Mouse (Mus musculus): Measurements from ENCODE around the gene Trim30b. TPM values are rescaled to one million over a fixed set of nuclear protein-coding genes. Genes with fewer than 3 reads are reported as not detected.

The Trim30b gene
- total and polyA plus RNA-seq, 3 experiments: 0.22 TPM; not detected in 2

DNA sequence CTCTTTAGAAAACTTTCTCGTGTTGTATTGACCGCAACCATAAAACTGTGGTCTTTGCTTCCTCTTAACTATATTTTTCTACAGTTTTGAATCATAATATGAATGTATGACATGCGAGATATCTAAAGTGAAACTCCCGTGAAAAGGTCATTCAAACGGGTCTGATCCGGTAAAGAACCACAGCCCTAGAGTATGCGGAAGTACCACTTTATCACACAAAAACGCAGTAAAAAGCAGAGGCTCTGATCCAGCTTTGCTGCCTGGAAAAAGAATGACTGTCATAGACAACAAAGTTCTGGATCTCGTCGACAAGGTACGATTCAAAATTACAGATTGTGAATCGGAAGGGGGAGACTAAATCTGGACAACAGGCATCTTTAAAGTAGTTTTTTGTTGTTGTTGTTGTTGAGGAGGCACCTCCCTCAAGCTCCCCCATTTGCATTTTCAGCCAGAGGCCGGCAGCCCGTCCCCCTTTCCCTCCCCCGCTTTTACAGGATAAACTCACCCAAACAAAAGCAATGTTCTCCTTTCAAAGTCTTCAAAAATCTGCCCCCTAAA is 54.8 kb downstream of the Trim30b start:
- H3K27me3 ChIP-seq (ENCODE audit: insufficient read depth, low read length): no peaks in the 10 kb centered on the region
- DNase-seq (ENCODE audit: low spot score): no peak
- no peak for ATAC-seq (ENCODE audit: extremely low read depth, insufficient number of reproducible peaks, low FRiP score, poor library complexity, severe bottlenecking)
- no peaks in the 10 kb centered on the region for H3K9me3 ChIP-seq (replicated peaks)
- no peaks in the 10 kb centered on the region for H3K36me3 ChIP-seq (replicated peaks)
- no peak overlapping the region for H3K4me3 ChIP-seq (ENCODE audit: low read depth, low read length)
- no peaks in the 10 kb centered on the region for H3K4me1 ChIP-seq (ENCODE audit: insufficient read depth, low read depth, low read length)
- TF ChIP-seq GATA2 (IDR thresholded peaks at IDR 0.05; ENCODE audit: borderline replicate concordance, low read depth, low read length): no peak
- TF ChIP-seq GATA1 (IDR thresholded peaks at IDR 0.05; ENCODE audit: borderline replicate concordance, low read length): no peak
- TF ChIP-seq CTCF (IDR thresholded peaks at IDR 0.05; ENCODE audit: low read depth, low read length): no peak
- TF ChIP-seq TAL1 (conservative IDR thresholded peaks at IDR 0.05; ENCODE audit: low read depth, low read length): no peak
- no peak for TF ChIP-seq POLR2AphosphoS5 (IDR thresholded peaks at IDR 0.05; ENCODE audit: insufficient replicate concordance, low read depth, low read length)

Other genes starting within 250 kb of the Trim30b start
Only the 20 nearest of the 22 such genes appear.
- not detected in 2 replicates for gene Olfr643, start 232.5 kb downstream of the Trim30b start, total RNA-seq (2014; fragmentation: Nextera tagmentation)
- gene Olfr643, start 232.5 kb downstream of the Trim30b start, total RNA-seq (2017): not detected in 2 replicates
- gene Olfr643, start 232.5 kb downstream of the Trim30b start, polyA plus RNA-seq (2012): not detected in 2 replicates
- gene Ubqln3, start 226.6 kb downstream of the Trim30b start, total RNA-seq (2014; fragmentation: Nextera tagmentation): not detected in 2 replicates
- 0.22 TPM in 1 of 2 replicates, not detected in the other for gene Ubqln3, start 226.6 kb downstream of the Trim30b start, total RNA-seq (2017)
- not detected in 2 replicates for gene Ubqln3, start 226.6 kb downstream of the Trim30b start, polyA plus RNA-seq (2012)
- gene Ubqlnl, start 219.3 kb downstream of the Trim30b start, total RNA-seq (2014; fragmentation: Nextera tagmentation): not detected in 2 replicates
- 0.06 TPM in 1 of 2 replicates, not detected in the other for gene Ubqlnl, start 219.3 kb downstream of the Trim30b start, total RNA-seq (2017)
- not detected in 2 replicates for gene Ubqlnl, start 219.3 kb downstream of the Trim30b start, polyA plus RNA-seq (2012)
- not detected in 2 replicates for gene Olfm5, start 205.1 kb downstream of the Trim30b start, total RNA-seq (2014; fragmentation: Nextera tagmentation)
- 0.16 TPM in 1 of 2 replicates, not detected in the other for gene Olfm5, start 205.1 kb downstream of the Trim30b start, total RNA-seq (2017)
- not detected in 2 replicates for gene Olfm5, start 205.1 kb downstream of the Trim30b start, polyA plus RNA-seq (2012)
- not detected in 2 replicates for gene Olfr648, start 186.5 kb downstream of the Trim30b start, total RNA-seq (2014; fragmentation: Nextera tagmentation)
- gene Olfr648, start 186.5 kb downstream of the Trim30b start, total RNA-seq (2017): 0.22 and 0.23 TPM in 2 replicates
- gene Olfr648, start 186.5 kb downstream of the Trim30b start, polyA plus RNA-seq (2012): not detected in 2 replicates
- not detected in 2 replicates for gene Olfr649, start 173.9 kb downstream of the Trim30b start, total RNA-seq (2014; fragmentation: Nextera tagmentation)
- 0.22 TPM in 1 of 2 replicates, not detected in the other for gene Olfr649, start 173.9 kb downstream of the Trim30b start, total RNA-seq (2017)
- not detected in 2 replicates for gene Olfr649, start 173.9 kb downstream of the Trim30b start, polyA plus RNA-seq (2012)
- 0.23 TPM in 1 of 2 replicates, not detected in the other for gene Trim6, start 151.1 kb downstream of the Trim30b start, total RNA-seq (2014; fragmentation: Nextera tagmentation)
- 0.05 TPM in 1 of 2 replicates, not detected in the other for gene Trim6, start 151.1 kb downstream of the Trim30b start, total RNA-seq (2017)
- gene Trim6, start 151.1 kb downstream of the Trim30b start, polyA plus RNA-seq (2012): not detected in 2 replicates
- 1.7 and 4.9 TPM in 2 replicates for gene Trim34a, start 125.4 kb downstream of the Trim30b start, total RNA-seq (2014; fragmentation: Nextera tagmentation)
- gene Trim34a, start 125.4 kb downstream of the Trim30b start, total RNA-seq (2017): 6.9 and 8.6 TPM in 2 replicates
- 0.22 and 0.25 TPM in 2 replicates for gene Trim34a, start 125.4 kb downstream of the Trim30b start, polyA plus RNA-seq (2012)
- not detected in 2 replicates for gene Trim5, start 81.8 kb downstream of the Trim30b start, total RNA-seq (2014; fragmentation: Nextera tagmentation)
- gene Trim5, start 81.8 kb downstream of the Trim30b start, total RNA-seq (2017): 0.33 and 0.35 TPM in 2 replicates
- not detected in 2 replicates for gene Trim5, start 81.8 kb downstream of the Trim30b start, polyA plus RNA-seq (2012)
- 0.30 and 3.8 TPM in 2 replicates for gene Trim12a, start 54.4 kb downstream of the Trim30b start, total RNA-seq (2014; fragmentation: Nextera tagmentation)
- not detected in 2 replicates for gene Trim12a, start 54.4 kb downstream of the Trim30b start, total RNA-seq (2017)
- gene Trim12a, start 54.4 kb downstream of the Trim30b start, polyA plus RNA-seq (2012): not detected in 2 replicates
- gene Trim34b, start 40.4 kb downstream of the Trim30b start, total RNA-seq (2014; fragmentation: Nextera tagmentation): 10.8 and 11.2 TPM in 2 replicates
- gene Trim34b, start 40.4 kb downstream of the Trim30b start, total RNA-seq (2017): 6.8 and 7.6 TPM in 2 replicates
- 0.14 and 0.34 TPM in 2 replicates for gene Trim34b, start 40.4 kb downstream of the Trim30b start, polyA plus RNA-seq (2012)
- 20.3 and 20.5 TPM in 2 replicates for gene Trim12c, start 16.5 kb downstream of the Trim30b start, total RNA-seq (2014; fragmentation: Nextera tagmentation)
- gene Trim12c, start 16.5 kb downstream of the Trim30b start, total RNA-seq (2017): 45.8 and 61.2 TPM in 2 replicates
- 0.68 and 1.3 TPM in 2 replicates for gene Trim12c, start 16.5 kb downstream of the Trim30b start, polyA plus RNA-seq (2012)
- not detected in 2 replicates for gene Trim30c, start 31.0 kb upstream of the Trim30b start, total RNA-seq (2014; fragmentation: Nextera tagmentation)
- gene Trim30c, start 31.0 kb upstream of the Trim30b start, total RNA-seq (2017): not detected in 2 replicates
- not detected in 2 replicates for gene Trim30c, start 31.0 kb upstream of the Trim30b start, polyA plus RNA-seq (2012)
- gene Trim30a, start 95.3 kb upstream of the Trim30b start, total RNA-seq (2014; fragmentation: Nextera tagmentation): 0.87 TPM in 1 of 2 replicates, not detected in the other
- 0.58 and 0.60 TPM in 2 replicates for gene Trim30a, start 95.3 kb upstream of the Trim30b start, total RNA-seq (2017)
- 0.02 TPM in 2 replicates for gene Trim30a, start 95.3 kb upstream of the Trim30b start, polyA plus RNA-seq (2012)
- not detected in 2 replicates for gene Trim30d, start 138.0 kb upstream of the Trim30b start, total RNA-seq (2014; fragmentation: Nextera tagmentation)
- 0.11 TPM in 1 of 2 replicates, not detected in the other for gene Trim30d, start 138.0 kb upstream of the Trim30b start, total RNA-seq (2017)
- not detected in 2 replicates for gene Trim30d, start 138.0 kb upstream of the Trim30b start, polyA plus RNA-seq (2012)
- not detected in 2 replicates for gene Olfr651, start 180.2 kb upstream of the Trim30b start, total RNA-seq (2014; fragmentation: Nextera tagmentation)
- 0.12 TPM in 1 of 2 replicates, not detected in the other for gene Olfr651, start 180.2 kb upstream of the Trim30b start, total RNA-seq (2017)
- gene Olfr651, start 180.2 kb upstream of the Trim30b start, polyA plus RNA-seq (2012): not detected in 2 replicates
- not detected in 2 replicates for gene Olfr652, start 191.0 kb upstream of the Trim30b start, total RNA-seq (2014; fragmentation: Nextera tagmentation)
- gene Olfr652, start 191.0 kb upstream of the Trim30b start, total RNA-seq (2017): 0.22 and 0.29 TPM in 2 replicates
- gene Olfr652, start 191.0 kb upstream of the Trim30b start, polyA plus RNA-seq (2012): not detected in 2 replicates
- gene Olfr653, start 207.4 kb upstream of the Trim30b start, total RNA-seq (2014; fragmentation: Nextera tagmentation): not detected in 2 replicates
- gene Olfr653, start 207.4 kb upstream of the Trim30b start, total RNA-seq (2017): 0.05 and 0.12 TPM in 2 replicates
- not detected in 2 replicates for gene Olfr653, start 207.4 kb upstream of the Trim30b start, polyA plus RNA-seq (2012)
- not detected in 2 replicates for gene Olfr654, start 217.1 kb upstream of the Trim30b start, total RNA-seq (2014; fragmentation: Nextera tagmentation)
- gene Olfr654, start 217.1 kb upstream of the Trim30b start, total RNA-seq (2017): 0.06 and 0.27 TPM in 2 replicates
- gene Olfr654, start 217.1 kb upstream of the Trim30b start, polyA plus RNA-seq (2012): not detected in 2 replicates
- gene Olfr655, start 231.9 kb upstream of the Trim30b start, total RNA-seq (2014; fragmentation: Nextera tagmentation): not detected in 2 replicates
- 0.33 and 0.46 TPM in 2 replicates for gene Olfr655, start 231.9 kb upstream of the Trim30b start, total RNA-seq (2017)
- gene Olfr655, start 231.9 kb upstream of the Trim30b start, polyA plus RNA-seq (2012): not detected in 2 replicates

Measured in G1E (cell line).